ENCODE assay signal across 23 mouse cellular contexts in genomic region chr5:66274417-66274816, GRCm38 (mm10). TPM values are rescaled to one million over a fixed set of nuclear protein-coding genes. Genes with fewer than 3 reads are reported as not detected.
DNase-seq lines count a peak whose midpoint lies in the region; ATAC-seq and TF ChIP-seq lines count a peak whose summit lies in the region.
"Had no signal": no experiment of that assay in that cellular context is flagged by ENCODE, and none has a peak within 500 bp of the region (broad histone marks: within the 10 kb centered on the region; RNA-seq: fewer than 3 reads in every experiment).

No protein-coding gene starts in this region.

- no peak overlapping the region for H3K27ac ChIP-seq in heart, adult 2 months
- no peak overlapping the region for H3K27ac ChIP-seq in liver, adult 2 months (replicated peaks; ENCODE audit: insufficient read depth, low read depth, low read length)
- no peak overlapping the region for H3K27ac ChIP-seq in liver, embryonic 12.5 days
- no peak overlapping the region for H3K27ac ChIP-seq in cortical plate, adult 2 months (ENCODE audit: insufficient read depth, low read length)
- H3K27ac ChIP-seq: embryonic facial prominence, embryonic 15.5 days; hindbrain, embryonic 15.5 days; limb, embryonic 10.5 days; liver, embryonic 13.5 days had no signal

- TF ChIP-seq POLR2A in heart, adult 2 months (IDR thresholded peaks at IDR 0.05; ENCODE audit: insufficient read depth, low read depth, low read length) = no peak
- TF ChIP-seq POLR2A in liver, adult 2 months (IDR thresholded peaks at IDR 0.05; ENCODE audit: extremely low read depth, insufficient read depth, low read length) = no peak
- no peak for TF ChIP-seq POLR2A in cortical plate, adult 2 months (IDR thresholded peaks at IDR 0.05; ENCODE audit: extremely low read depth, insufficient read depth, low read length)

- no peaks in the 10 kb centered on the region for H3K4me1 ChIP-seq in heart, adult 2 months (ENCODE audit: control insufficient read depth, insufficient read depth, low read length)
- H3K4me1 ChIP-seq in liver, adult 2 months (ENCODE audit: control insufficient read depth, insufficient read depth, low read length) = no peaks in the 10 kb centered on the region
- no peaks in the 10 kb centered on the region for H3K4me1 ChIP-seq in liver, embryonic 12.5 days
- no peaks in the 10 kb centered on the region for H3K4me1 ChIP-seq in E14TG2a.4 (replicated peaks; ENCODE audit: low read depth, low read length)
- H3K4me1 ChIP-seq in cortical plate, adult 2 months (ENCODE audit: control insufficient read depth, insufficient read depth, low read length) = no peaks in the 10 kb centered on the region
- H3K4me1 ChIP-seq: embryonic facial prominence, embryonic 15.5 days; hindbrain, embryonic 15.5 days; limb, embryonic 10.5 days; liver, embryonic 13.5 days had no signal

- intact Hi-C loops in heart, adult 2 months (cut with DNase I) = no loop called here

- DNase-seq in heart, adult 2 months = no peak
- no peak for DNase-seq in heart, adult 18-20 months
- no peak for DNase-seq in liver, adult 2 months (ENCODE audit: extremely low read depth, low read depth, low spot score)
- no peak for DNase-seq in gastrocnemius, postnatal 4 days (ENCODE audit: low spot score in 2 of 2)
- DNase-seq: adrenal gland, adult 8-10 months; cerebellum, adult 9-11 months; gastrocnemius, postnatal 25 days; heart, postnatal 36 days; kidney, adult 11 months; kidney, postnatal 14 days; liver, embryonic 13.5 days; lung, postnatal 14 days; right cerebral cortex, adult 18-20 months; thymus, postnatal 14 days had no signal

- H3K36me3 ChIP-seq in heart, adult 2 months (ENCODE audit: control insufficient read depth, insufficient read depth, low read length) = no peaks in the 10 kb centered on the region
- no peaks in the 10 kb centered on the region for H3K36me3 ChIP-seq in liver, adult 2 months (ENCODE audit: control insufficient read depth, insufficient read depth, low read length)
- H3K36me3 ChIP-seq in liver, embryonic 12.5 days = no peaks in the 10 kb centered on the region
- H3K36me3 ChIP-seq in E14TG2a.4 (ENCODE audit: insufficient read depth, low read length) = no peaks in the 10 kb centered on the region
- H3K36me3 ChIP-seq: embryonic facial prominence, embryonic 15.5 days; heart, embryonic 12.5 days; hindbrain, embryonic 15.5 days; limb, embryonic 10.5 days; liver, embryonic 13.5 days had no signal

- no peak overlapping the region for H3K4me3 ChIP-seq in heart, adult 2 months
- H3K4me3 ChIP-seq in liver, adult 2 months (ENCODE audit: insufficient read depth, low read depth, low read length) = no peak overlapping the region
- no peak overlapping the region for H3K4me3 ChIP-seq in liver, embryonic 12.5 days
- H3K4me3 ChIP-seq in E14TG2a.4 (replicated peaks; ENCODE audit: low read length) = no peak overlapping the region
- H3K4me3 ChIP-seq in cortical plate, adult 2 months (ENCODE audit: insufficient read depth, low read length) = no peak overlapping the region
- H3K4me3 ChIP-seq: embryonic facial prominence, embryonic 15.5 days; heart, embryonic 12.5 days; hindbrain, embryonic 15.5 days; limb, embryonic 10.5 days; liver, embryonic 13.5 days had no signal

- no peak for ATAC-seq in liver, embryonic 12.5 days

- peak; percentile 58 for TF ChIP-seq CTCF in heart, adult 2 months (IDR thresholded peaks at IDR 0.05)
- peak; percentile 11; the same call in 1 of the 2 replicates for TF ChIP-seq CTCF in liver, adult 2 months (IDR thresholded peaks at IDR 0.05; ENCODE audit: low read depth, low read length)
- TF ChIP-seq CTCF in E14TG2a.4 (conservative IDR thresholded peaks at IDR 0.05; ENCODE audit: low read length) = peak; percentile 80
- TF ChIP-seq CTCF in cortical plate, adult 2 months (IDR thresholded peaks at IDR 0.05; ENCODE audit: extremely low read depth, insufficient read depth, low read length) = 0 out of 2 replicates have a peak, but pooled peaks have one; percentile 13

- no peaks in the 10 kb centered on the region for H3K9me3 ChIP-seq in liver, embryonic 12.5 days (replicated peaks)
- H3K9me3 ChIP-seq in E14TG2a.4 (ENCODE audit: low read length) = no peaks in the 10 kb centered on the region
- H3K9me3 ChIP-seq: embryonic facial prominence, embryonic 15.5 days; heart, embryonic 12.5 days; hindbrain, embryonic 15.5 days; limb, embryonic 10.5 days; liver, embryonic 13.5 days had no signal

- no peak for TF ChIP-seq EP300 in heart, adult 2 months (IDR thresholded peaks at IDR 0.05; ENCODE audit: insufficient read depth, low read depth, low read length)

- WGBS in heart, adult 2 months = 53% methylated on average over 3 of the region's 3 CpGs
- WGBS in liver, adult 2 months = 75% methylated on average over 3 of the region's 3 CpGs
- WGBS in liver, embryonic 12.5 days (ENCODE audit: insufficient replicate concordance) = 46% methylated on average over 3 of the region's 3 CpGs

- no peaks in the 10 kb centered on the region for H3K79me2 ChIP-seq in heart, adult 2 months (replicated peaks; ENCODE audit: control insufficient read depth, insufficient read depth, low read length)
- no peaks in the 10 kb centered on the region for H3K79me2 ChIP-seq in liver, adult 2 months (ENCODE audit: control insufficient read depth, insufficient read depth, low read length)

- H3K4me2 ChIP-seq in liver, embryonic 12.5 days = no peak overlapping the region
- H3K4me2 ChIP-seq: embryonic facial prominence, embryonic 15.5 days; heart, embryonic 12.5 days; hindbrain, embryonic 15.5 days; liver, embryonic 13.5 days had no signal

- H3K27me3 ChIP-seq in heart, adult 2 months (ENCODE audit: control insufficient read depth, insufficient read depth, low read length) = no peaks in the 10 kb centered on the region
- no peaks in the 10 kb centered on the region for H3K27me3 ChIP-seq in liver, adult 2 months (ENCODE audit: control insufficient read depth, insufficient read depth, low read length)
- no peaks in the 10 kb centered on the region for H3K27me3 ChIP-seq in liver, embryonic 12.5 days (replicated peaks)
- H3K27me3 ChIP-seq in E14TG2a.4 (ENCODE audit: insufficient read depth, low read length) = no peaks in the 10 kb centered on the region
- H3K27me3 ChIP-seq: embryonic facial prominence, embryonic 15.5 days; heart, embryonic 12.5 days; hindbrain, embryonic 15.5 days; liver, embryonic 13.5 days had no signal

- no peak overlapping the region for H3K9ac ChIP-seq in heart, adult 2 months (ENCODE audit: low read depth, low read length)
- no peak overlapping the region for H3K9ac ChIP-seq in liver, adult 2 months (ENCODE audit: low read depth, low read length)
- no peak overlapping the region for H3K9ac ChIP-seq in liver, embryonic 12.5 days
- H3K9ac ChIP-seq: embryonic facial prominence, embryonic 15.5 days; heart, embryonic 12.5 days; hindbrain, embryonic 15.5 days; liver, embryonic 13.5 days had no signal

RNA-seq across cellular contexts. Expression of gene Nsun7, which starts 14.7 kb away (rescaled TPM):
- not detected for total RNA-seq in heart, adult 2 months (2021)
- polyA plus RNA-seq in heart, adult 2 months (2012; rRNA removed) = 0.12 TPM in 2 replicates
- total RNA-seq in heart, adult 18-20 months (2021) = not detected
- 0.20 and 0.37 TPM in 2 replicates for total RNA-seq in liver, adult 2 months (2014; rRNA removed)
- polyA plus RNA-seq in liver, adult 2 months (2012; rRNA removed) = 0.05 and 0.15 TPM in 2 replicates
- polyA plus RNA-seq in liver, embryonic 12.5 days (2016; fragmentation: Nextera tagmentation; extraction: Ambion mirVana) = 0.05 TPM in 1 of 2 replicates, not detected in the other
- 5.8 and 7.7 TPM in 2 replicates for polyA plus RNA-seq in cortical plate, adult 2 months (2012; rRNA removed)
- total RNA-seq in gastrocnemius, postnatal 4 days (2021) = under 1 TPM; 0.66 to 0.73 TPM
- total RNA-seq: gastrocnemius, postnatal 25 days; megakaryocyte, adult 5-6 weeks; monocyte, adult 5-6 weeks had no signal
- polyA plus RNA-seq: liver, embryonic 13.5 days had no signal

Comparison
In these comparisons a context has a peak if more than half of its experiments do, and no peak if none do; other contexts are left out.
1. CTCF ChIP-seq: peak in every context shown above with its lines; median percentile 80 in E14TG2a.4; 58 in heart, adult 2 months; 13 in cortical plate, adult 2 months; 11 in liver, adult 2 months.